Mouse (Mus musculus): Measurements from ENCODE around the gene Tmem214.

DNA sequence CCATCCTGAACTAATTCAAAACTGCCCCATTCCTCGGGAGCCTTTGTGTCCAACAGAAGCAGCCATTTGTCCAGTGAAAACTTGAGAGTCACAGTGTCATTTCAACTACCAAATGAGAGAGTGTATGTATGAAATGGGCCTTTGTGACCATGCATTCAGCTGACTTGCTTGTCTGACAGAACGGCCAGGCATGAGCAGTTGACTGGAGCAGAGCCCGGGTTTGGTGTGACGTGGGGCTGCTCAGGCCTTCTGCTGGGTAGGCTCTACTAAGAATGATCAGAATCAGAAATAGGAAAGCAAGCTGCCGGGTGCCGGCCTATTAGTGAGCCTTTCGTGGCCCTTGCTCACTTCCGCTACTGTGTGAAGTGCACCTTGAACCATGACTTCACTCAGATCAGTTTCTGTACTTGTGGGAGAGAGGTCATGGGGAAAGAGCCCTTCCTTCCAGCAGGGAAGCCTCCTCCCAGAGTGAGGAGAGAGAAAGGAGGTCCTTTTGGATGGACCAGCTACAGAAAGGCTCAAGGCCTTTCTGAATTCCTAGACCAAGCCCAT lies 49.0 kb upstream of the Tmem214 start:
- TF ChIP-seq POLR2A (IDR thresholded peaks at IDR 0.05; ENCODE audit: borderline replicate concordance, extremely low read depth, low read depth, low read length), result no peak
- TF ChIP-seq CTCF (IDR thresholded peaks at IDR 0.05; ENCODE audit: insufficient read depth, low read length), result no peak

All from lung, adult 2 months (tissue).